Mouse (Mus musculus) ES-Bruce4 (cell line): ENCODE measurements around the gene Wnt6.

ENCODE experiments used
- CTCF ChIP-seq: IDR thresholded peaks from one replicate; pipeline ENCODE4 v1.8.1; 2011; ENCODE audit warnings: low read depth, low read length
- EP300 ChIP-seq: IDR thresholded peaks from 2 replicates; pipeline ENCODE4 v1.6.1; 2011; ENCODE audit warnings: low read depth, low read length; ENCODE audit not compliant: insufficient read depth
- POLR2A ChIP-seq: IDR thresholded peaks from one replicate; pipeline ENCODE4 v1.8.1; 2011; ENCODE audit warnings: low read length; ENCODE audit not compliant: insufficient read depth

GRCm38 (mm10) chr1:74805843-74806242, 34.2 kb downstream of the Wnt6 start:
- TF ChIP-seq CTCF (no peak), EP300 (no peak), POLR2A (no peak)
